Mouse (Mus musculus) liver, adult 2 months (tissue): ENCODE measurements at regions not wholly inside any gene's neighbourhood (a gene's known extent, or its start where the extent isn't known, plus 50 kb on each side); places are given as distances from the start of the nearest gene placed in this dataset.

Experiments
- CTCF ChIP-seq: fragments of 200-500 bp; IDR thresholded peaks from 2 replicates; pipeline ENCODE4 v1.5.1; 2011; ENCODE audit warnings: low read depth, low read length, control low read depth
- POLR2A ChIP-seq: fragments of 200-500 bp; IDR thresholded peaks from 2 replicates; pipeline ENCODE4 v1.6.1; 2011; ENCODE audit warnings: low read length, control low read depth; ENCODE audit not compliant: insufficient read depth; ENCODE audit errors: extremely low read depth

- TF ChIP-seq CTCF (no peak), POLR2A (no peak)
Observed at GRCm38 (mm10) chr5:116752941-116753340, 161.3 kb upstream of the Srrm4 start.
